Mouse (Mus musculus) retina, postnatal 7 days (tissue): ENCODE results near the gene Dirc2.
A peak's percentile ranks its signal among the peaks of the same experiment; 100 is the strongest.

Experiments
- DNase-seq: peaks from one replicate; pipeline ENCODE4 v3.0.0-alpha.2; 2012; ENCODE audit warnings: low read depth, low spot score

The Dirc2 gene

GRCm38 (mm10) chr16:35740357-35740756, 28.8 kb downstream of the Dirc2 start:
- DNase-seq = no peak

- no peak for DNase-seq
Measured at GRCm38 (mm10) chr16:35739548-35739947, 29.6 kb downstream of the Dirc2 start.

- no peak for DNase-seq
Measured at GRCm38 (mm10) chr16:35738096-35738767, 30.9 kb downstream of the Dirc2 start.

GRCm38 (mm10) chr16:35734038-35734437, 35.1 kb downstream of the Dirc2 start:
- DNase-seq = peak; percentile 27

- no peak for DNase-seq
Measured at GRCm38 (mm10) chr16:35732096-35732495, 37.1 kb downstream of the Dirc2 start.

- DNase-seq = no peak
Measured at GRCm38 (mm10) chr16:35729151-35729738, 39.9 kb downstream of the Dirc2 start.

- DNase-seq = no peak
Measured at GRCm38 (mm10) chr16:35726601-35727000, 42.6 kb downstream of the Dirc2 start.

- no peak for DNase-seq
Measured at GRCm38 (mm10) chr16:35724561-35724960, 44.6 kb downstream of the Dirc2 start.

- DNase-seq = peak; percentile 70
Measured at GRCm38 (mm10) chr16:35717761-35718160, 51.4 kb downstream of the Dirc2 start.

GRCm38 (mm10) chr16:35716257-35716656, 52.9 kb downstream of the Dirc2 start:
- DNase-seq = no peak

GRCm38 (mm10) chr16:35715771-35716170, 53.4 kb downstream of the Dirc2 start:
- DNase-seq = no peak

GRCm38 (mm10) chr16:35715350-35715749, 53.8 kb downstream of the Dirc2 start:
- no peak for DNase-seq

GRCm38 (mm10) chr16:35714689-35715088, 54.5 kb downstream of the Dirc2 start:
- no peak for DNase-seq

- no peak for DNase-seq
Measured at GRCm38 (mm10) chr16:35713606-35714005, 55.5 kb downstream of the Dirc2 start.

GRCm38 (mm10) chr16:35711004-35711403, 58.2 kb downstream of the Dirc2 start:
- DNase-seq = no peak

- DNase-seq = no peak
Measured at GRCm38 (mm10) chr16:35707004-35707403, 62.2 kb downstream of the Dirc2 start.

GRCm38 (mm10) chr16:35704796-35705195, 64.4 kb downstream of the Dirc2 start:
- no peak for DNase-seq

- no peak for DNase-seq
Measured at GRCm38 (mm10) chr16:35703763-35704679, 65.1 kb downstream of the Dirc2 start.

GRCm38 (mm10) chr16:35701823-35702222, 67.3 kb downstream of the Dirc2 start:
- DNase-seq = no peak

- no peak for DNase-seq
Measured at GRCm38 (mm10) chr16:35696103-35696502, 73.1 kb downstream of the Dirc2 start.

- no peak for DNase-seq
Measured at GRCm38 (mm10) chr16:35694250-35694846, 74.8 kb downstream of the Dirc2 start.

GRCm38 (mm10) chr16:35691606-35692005, 77.5 kb downstream of the Dirc2 start:
- no peak for DNase-seq
